Mouse (Mus musculus) adrenal gland, adult 2 months (tissue): ENCODE results near the gene Psg27. TPM values are rescaled to one million over a fixed set of nuclear protein-coding genes. Genes with fewer than 3 reads are reported as not detected.
"Not testable (repeated sequence)": the region's sequence is repeated elsewhere in the genome, so short reads cannot be mapped to it uniquely, and the experiment has no call there.

Experiments used
- DNase-seq: peaks from one replicate; pipeline ENCODE4 v3.0.0; 2021
- long read RNA-seq: library from polyadenylated mRNA; stranded (forward); transcript quantifications from one replicate; pipeline ENCODE4 v2.0.0, GENCODE M21; 2021
- polyA plus RNA-seq: library from polyadenylated mRNA; depleted of rRNA; stranded (reverse); fragments of >200 nt; gene quantifications from 2 replicates; pipeline ENCODE4 v1.2.3, GENCODE M21; 2012; rRNA removed
- total RNA-seq, 2 experiments: library from RNA; stranded (reverse); gene quantifications; 2 replicates each; pipeline ENCODE4 v1.2.3; 2021

Psg27 gene
- not detected for total RNA-seq
- not detected in 2 replicates for polyA plus RNA-seq
- long read RNA-seq = 0 reads

DNA sequence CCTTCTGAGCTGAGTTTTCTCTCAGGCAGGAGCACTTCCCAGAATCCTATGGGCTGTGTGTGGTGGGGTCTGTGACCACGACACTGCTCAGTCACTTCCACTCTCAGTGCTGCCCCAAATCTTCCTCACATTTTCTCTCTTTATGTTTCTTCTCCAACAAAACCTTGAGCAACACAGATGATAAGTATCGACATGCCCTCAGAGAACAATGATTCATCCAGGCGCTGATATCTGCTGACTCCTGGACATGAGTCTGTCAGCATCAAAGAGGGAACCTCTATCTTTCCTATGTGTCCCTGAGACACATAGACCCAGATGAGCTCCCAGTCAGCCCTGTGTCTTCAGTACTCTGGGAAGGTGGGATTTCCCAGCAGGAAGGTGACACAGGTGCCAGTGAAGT, at the start of gene Psg27:
Gene Psg27 (minus strand): TSS at position 101 of the 400 bp plus-strand sequence.
- DNase-seq = no peak

GRCm38 (mm10) chr7:18616401-18616800, 49.3 kb upstream of the Psg27 start, which contains the start of gene Psg23:
Psg23 (minus strand) TSS chr7:18616501.
- DNase-seq = not testable (repeated sequence)

- no peak for DNase-seq
Observed at GRCm38 (mm10) chr7:18559850-18560249, 7.3 kb downstream of the Psg27 start.

DNA sequence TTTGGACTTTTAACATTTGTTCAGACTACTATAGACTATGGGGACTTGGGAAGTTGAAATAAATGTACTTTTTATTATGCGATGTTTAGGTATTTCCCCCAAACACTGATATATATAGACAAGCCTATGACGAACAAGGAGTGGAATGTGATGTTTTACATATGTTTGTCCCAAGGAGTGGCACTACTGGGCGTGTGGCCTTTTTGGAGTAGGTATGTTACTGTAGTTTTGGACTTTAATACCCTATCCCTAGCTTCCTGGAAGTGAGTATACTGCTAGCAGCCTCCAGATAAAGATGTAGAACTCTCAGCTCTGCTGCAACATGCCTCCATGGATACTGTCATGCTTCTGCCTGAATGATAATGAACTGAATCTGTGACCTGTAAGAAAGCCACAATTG, 11.4 kb downstream of the Psg27 start:
- not testable (repeated sequence) for DNase-seq

DNA sequence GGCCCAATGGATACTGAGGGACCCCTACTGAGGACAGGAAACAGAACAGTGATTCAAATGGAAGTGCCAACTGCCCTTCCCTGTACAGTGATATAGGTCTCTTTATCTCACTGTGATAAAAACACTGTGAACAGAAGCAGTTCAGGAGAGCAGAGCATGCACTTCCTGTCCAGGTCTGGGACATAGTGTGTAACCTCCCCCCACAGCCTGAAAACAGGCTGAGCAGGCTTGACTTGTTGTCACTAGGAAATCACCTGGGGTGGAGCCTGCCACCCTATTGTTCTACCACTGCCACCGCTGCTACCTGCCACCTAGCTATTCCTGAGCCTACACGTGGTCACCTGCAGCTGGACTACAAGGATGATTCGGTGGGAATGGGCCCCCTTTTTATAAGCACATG, 33.7 kb downstream of the Psg27 start:
- no peak for DNase-seq

DNA sequence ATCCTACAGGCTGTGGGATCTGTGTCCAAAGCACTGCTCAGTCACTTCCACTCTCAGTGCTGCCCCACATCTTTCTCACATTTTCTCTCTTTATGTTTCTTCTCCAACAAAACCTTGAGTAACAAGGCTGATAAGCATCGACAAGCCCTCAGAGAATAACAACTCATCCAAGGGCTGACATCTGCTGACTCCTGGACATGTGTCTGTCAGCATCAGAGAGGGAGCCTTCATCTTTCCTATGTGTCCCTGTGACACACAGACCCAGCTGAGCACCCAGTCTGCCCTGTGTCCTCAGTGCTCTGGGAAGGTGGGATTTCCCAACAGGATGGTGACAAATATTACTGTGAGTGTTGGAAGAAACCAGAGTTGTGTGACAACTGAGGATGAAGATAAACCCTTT, 34.9 kb downstream of the Psg27 start, which contains the start of gene Psg25:
Gene Psg25 (minus strand): TSS at position 101 of the 400 bp plus-strand sequence.
- no peak for DNase-seq

DNA sequence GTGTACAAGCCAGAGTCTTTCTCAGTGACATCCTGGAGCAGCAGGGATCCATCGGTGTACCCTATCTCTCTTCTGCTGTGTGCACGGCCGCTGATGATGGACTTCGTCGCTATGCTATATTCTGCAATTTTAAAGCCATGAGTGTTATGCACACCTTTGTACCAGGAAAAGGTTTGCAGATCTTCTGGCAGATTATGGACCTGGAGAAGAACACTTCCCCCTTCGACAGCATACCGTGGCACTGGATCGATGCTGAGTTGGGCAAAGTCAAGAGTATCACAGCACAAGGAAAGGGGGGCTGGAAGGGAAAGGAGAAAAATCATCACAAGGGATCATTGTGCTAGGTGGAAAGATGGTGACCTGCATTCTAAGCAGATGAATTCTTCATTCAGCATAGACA, 42.4 kb downstream of the Psg27 start:
- no peak for DNase-seq

DNA sequence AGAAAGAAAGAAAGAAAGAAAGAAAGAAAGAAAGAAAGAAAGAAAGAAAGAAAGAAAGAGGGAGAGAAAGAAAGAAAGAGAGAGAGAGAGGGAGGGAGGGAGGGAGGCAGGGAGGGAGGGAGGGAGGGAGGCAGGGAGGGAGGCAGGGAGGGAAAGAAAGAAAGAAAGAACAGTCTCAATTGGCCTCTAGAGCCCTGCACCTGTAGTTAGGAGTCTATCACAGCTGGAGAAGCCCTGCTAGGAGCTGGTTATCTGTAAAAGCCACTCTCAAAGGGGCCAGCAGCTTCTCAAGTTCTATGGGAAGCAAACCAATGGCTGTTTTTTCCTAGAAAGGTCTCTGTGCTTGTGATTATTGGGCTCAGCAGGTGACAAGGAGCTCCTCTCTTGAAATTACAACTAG, 54.3 kb downstream of the Psg27 start:
- not testable (repeated sequence) for DNase-seq

- DNase-seq = not testable (repeated sequence)
Observed at GRCm38 (mm10) chr7:18512417-18512816, 54.7 kb downstream of the Psg27 start.

DNA sequence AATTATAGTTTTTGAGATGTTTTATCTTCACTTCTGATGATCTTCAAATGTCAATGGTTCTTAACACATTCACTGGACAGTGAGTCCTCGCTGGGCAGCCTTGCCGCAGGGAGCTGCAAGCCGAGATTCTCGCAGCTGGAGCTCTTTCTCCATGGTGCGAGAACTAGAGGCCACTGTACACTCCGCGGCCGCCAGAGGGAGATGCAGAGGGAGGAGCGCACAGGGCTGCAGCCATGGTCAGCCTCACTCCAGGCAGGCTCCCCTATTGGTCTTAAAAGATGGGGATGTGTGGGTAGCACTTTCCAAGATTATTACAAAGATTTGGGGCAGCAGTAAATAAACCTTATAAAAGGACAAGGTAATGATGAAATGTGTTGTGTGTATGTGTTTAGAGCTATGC, 55.6 kb downstream of the Psg27 start:
- DNase-seq = no peak

Other genes with a start within 250 kb of the Psg27 start
- gene Psg18, start 212.3 kb downstream of the Psg27 start, total RNA-seq = not detected
- gene Psg18, start 212.3 kb downstream of the Psg27 start, polyA plus RNA-seq = not detected in 2 replicates
- gene Psg28, start 135.3 kb downstream of the Psg27 start, total RNA-seq = not detected
- gene Psg28, start 135.3 kb downstream of the Psg27 start, polyA plus RNA-seq = not detected in 2 replicates
- not detected for gene Psg26, start 83.1 kb downstream of the Psg27 start, total RNA-seq
- not detected in 2 replicates for gene Psg26, start 83.1 kb downstream of the Psg27 start, polyA plus RNA-seq
- gene Psg25, start 35.0 kb downstream of the Psg27 start, total RNA-seq = not detected
- not detected in 2 replicates for gene Psg25, start 35.0 kb downstream of the Psg27 start, polyA plus RNA-seq
- not detected for gene Psg23, start 49.2 kb upstream of the Psg27 start, total RNA-seq
- gene Psg23, start 49.2 kb upstream of the Psg27 start, polyA plus RNA-seq = not detected in 2 replicates
- gene Psg21, start 89.4 kb upstream of the Psg27 start, total RNA-seq = not detected
- gene Psg21, start 89.4 kb upstream of the Psg27 start, polyA plus RNA-seq = not detected in 2 replicates
- not detected for gene Psg20, start 118.9 kb upstream of the Psg27 start, total RNA-seq
- not detected in 2 replicates for gene Psg20, start 118.9 kb upstream of the Psg27 start, polyA plus RNA-seq
- gene Psg22, start 150.8 kb upstream of the Psg27 start, total RNA-seq = not detected
- not detected in 2 replicates for gene Psg22, start 150.8 kb upstream of the Psg27 start, polyA plus RNA-seq
- gene Psg19, start 231.2 kb upstream of the Psg27 start, total RNA-seq = not detected
- gene Psg19, start 231.2 kb upstream of the Psg27 start, polyA plus RNA-seq = not detected in 2 replicates